Mouse (Mus musculus) urinary bladder, postnatal 4 days (tissue): ENCODE results near the gene Acot13.
"Not testable (repeated sequence)": the region's sequence is repeated elsewhere in the genome, so short reads cannot be mapped to it uniquely, and the experiment has no call there.

Source experiments
- DNase-seq, 2 experiments: peaks; one replicate each; pipeline ENCODE4 v3.0.0; 2021 to 2022; ENCODE audit warnings: low spot score in 2 of 2

Acot13 gene

DNA sequence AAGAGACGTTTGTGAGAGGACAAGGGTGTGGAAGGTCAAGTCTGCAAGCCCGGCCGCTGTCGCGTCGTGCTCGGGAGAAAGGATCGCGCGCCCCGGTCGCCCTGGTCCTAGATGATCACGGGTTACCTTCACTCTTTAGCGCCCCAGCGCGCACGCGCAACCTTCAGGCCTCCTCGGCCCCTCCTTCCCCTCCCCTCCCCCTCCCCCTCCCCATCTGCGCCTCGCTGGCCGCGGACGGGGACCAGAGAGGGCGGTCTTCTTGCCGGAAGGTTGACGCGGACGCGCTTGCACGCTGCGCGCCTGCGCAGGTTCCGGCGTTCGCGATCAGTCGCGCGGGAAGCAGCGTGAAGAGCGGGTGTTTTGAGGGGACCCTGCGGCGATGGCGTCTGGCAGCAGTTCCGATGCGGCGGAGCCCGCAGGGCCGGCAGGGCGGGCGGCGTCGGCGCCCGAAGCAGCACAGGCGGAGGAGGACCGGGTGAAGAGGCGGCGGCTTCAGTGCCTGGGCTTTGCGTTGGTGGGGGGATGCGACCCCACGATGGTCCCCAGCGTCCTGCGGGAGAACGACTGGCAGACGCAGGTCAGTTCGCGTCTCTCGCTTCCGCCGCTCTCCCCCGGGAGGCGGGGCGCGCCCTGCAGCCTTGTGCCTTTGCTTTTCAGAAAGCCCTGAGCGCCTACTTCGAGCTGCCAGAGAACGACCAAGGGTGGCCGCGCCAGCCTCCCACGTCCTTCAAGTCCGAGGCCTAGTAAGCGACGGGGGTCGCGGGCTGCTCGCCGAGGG, at the start of gene Acot13, which contains the start of gene Tdp2:
Gene Acot13, minus strand, starts transcription at position 188 of the 778 bp plus-strand sequence.
Gene Tdp2, plus strand, starts transcription at position 327 of the 778 bp plus-strand sequence.
- DNase-seq: peak; percentile 92 to 95

DNA sequence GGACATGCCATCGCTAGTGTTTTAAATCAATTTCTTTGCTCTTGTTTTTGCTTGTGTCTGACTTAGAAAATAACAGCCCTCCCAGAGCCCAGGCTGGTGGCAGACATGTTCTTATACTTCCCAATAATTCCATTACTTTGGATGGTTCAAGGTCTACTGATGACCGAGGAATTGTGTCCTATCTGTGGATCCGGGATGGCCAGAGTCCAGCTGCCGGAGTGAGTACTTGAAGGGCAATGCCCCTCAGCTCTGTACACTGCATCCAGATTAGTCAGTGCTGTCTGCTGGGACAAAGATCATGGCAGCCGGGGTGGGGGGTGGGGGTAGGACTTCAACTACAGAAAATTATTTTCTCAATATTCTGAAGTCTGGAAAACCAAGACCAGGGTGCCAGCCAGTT, 49.4 kb upstream of the Acot13 start:
- no peak for DNase-seq

DNA sequence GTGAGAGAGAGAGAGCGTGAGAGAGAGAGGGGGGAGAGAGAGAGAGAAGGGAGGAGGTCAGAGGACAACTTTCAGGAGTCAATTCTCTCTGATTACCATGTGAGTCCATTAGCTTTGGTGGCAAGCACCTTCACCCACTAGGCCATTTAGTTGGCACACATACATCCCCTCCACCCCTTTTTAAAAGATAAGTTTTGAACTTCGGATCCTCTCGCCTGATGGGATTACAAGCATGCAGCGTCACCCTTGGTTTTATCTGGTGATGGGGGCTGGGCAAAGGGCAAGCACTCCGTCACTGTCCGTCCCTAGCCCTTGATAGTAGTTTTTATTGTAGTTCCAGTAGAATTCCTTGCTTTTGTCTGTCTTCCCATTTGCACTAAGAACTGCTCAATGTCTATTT, 48.9 kb upstream of the Acot13 start:
- DNase-seq: no peak

DNA sequence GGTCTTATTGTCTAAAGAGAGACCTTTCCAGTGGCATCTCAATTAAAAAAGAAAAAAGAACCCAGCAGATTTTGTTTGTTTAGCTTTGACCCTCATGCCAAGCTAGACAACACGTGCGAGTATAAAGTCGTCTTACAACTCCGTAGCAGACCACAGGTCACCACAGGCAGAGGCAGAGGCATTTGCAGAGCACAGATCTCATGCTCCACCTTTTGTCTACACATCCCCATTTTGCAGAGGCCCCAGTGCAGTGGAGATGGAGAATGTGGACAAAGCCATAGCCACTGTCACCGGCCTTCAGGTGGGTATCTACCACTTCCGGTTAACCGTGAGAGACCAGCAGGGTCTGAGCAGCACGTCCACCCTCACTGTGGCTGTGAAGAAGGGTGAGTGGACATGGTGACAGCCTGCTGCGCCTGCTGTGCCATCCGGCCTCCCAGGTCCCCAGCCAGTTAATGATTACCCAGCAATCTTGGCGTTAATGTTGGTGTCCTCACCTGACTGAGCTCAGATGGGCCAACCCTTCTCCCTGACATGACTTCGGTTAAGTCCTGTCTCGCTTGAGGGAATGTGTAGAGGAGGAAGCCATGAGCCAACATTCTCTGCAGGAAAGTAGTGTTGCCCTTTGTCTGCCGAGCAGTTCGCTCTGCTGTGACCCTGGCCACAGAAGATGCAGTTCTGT, 48.2 kb upstream of the Acot13 start:
- DNase-seq: no peak

DNA sequence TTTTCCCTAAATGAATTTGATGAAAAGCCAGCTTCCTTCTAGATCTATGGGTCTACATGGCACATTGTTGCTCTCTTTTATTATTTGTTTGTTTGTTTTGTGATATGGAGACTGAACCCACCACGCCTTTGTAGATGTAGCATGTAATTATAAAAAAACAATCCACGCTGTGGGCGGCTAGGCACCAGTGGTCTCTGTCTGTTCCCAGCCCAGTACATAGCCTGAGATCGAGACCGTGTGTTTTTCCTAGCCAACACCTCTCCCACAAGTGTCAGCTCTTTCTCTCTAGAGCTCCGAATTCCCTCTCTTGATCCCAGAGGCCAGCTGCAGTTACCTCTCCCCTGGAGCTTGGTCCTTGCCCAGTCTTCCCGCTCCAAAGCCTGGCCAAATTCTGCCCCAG, 36.9 kb upstream of the Acot13 start:
- no peak for DNase-seq

DNA sequence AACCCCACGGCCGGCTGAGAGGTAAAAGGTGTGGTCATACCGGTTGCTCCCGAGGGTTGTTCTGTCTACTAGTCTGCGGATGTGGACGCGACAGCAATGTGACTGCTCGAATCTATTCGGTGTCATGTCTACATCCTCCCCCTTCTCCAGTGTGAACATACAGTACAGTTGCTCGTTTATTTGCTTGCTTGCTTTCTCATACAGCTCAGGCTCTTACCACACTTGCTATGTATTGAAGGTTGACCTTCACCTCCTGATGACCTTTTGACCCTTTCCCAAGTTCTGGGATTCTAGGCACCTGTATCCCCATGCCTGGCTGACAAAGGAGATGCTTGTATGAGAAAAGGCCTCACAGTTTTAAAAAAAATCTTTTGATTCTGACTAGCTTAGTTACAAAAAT, 36.4 kb upstream of the Acot13 start:
- DNase-seq: no peak

DNA sequence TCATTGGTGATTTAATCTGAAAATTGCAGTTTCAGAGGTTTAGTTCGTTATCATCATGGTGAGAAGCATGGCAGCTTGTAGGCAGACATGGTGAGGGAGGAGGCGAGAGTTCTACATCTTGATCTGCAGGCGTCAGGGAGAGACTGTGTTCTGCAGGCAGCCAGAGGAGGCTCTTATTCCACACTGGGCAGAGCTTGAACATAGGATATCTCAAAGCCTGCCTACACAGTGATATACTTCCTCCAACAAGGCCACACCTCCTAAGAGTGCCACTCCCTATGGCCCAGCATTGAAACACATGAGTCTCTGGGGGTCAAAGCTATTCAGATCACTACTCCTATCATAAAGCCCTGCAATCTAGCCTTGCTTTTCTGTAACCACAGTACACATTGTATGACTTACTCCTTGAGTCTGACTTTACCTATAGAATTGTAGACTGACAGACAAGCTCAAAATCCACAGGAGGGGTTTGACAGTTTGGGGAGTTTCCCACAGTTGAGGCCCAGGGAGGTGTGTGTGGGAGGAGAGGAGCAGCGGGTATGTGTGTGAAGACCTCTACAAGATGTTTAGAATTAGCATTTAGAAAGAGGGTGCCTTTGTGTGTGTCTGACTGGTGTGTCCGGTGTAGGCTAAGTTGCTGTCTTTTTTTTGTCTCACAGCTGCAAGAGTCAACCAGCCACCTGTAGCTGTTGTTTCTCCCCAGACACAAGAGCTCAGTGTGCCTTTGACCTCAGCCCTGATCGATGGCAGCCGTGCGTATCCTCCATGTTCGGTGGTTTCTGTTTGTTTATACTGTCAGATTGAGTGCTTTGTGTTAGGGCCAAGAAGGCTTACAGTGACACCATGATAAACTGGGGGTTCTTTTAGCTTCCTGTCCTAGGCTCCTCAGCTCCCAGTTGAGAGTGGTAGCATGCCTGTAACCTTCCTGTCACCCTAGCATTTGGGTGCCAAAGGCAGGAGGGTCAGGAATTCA, 35.4 kb upstream of the Acot13 start:
- DNase-seq: no peak

DNA sequence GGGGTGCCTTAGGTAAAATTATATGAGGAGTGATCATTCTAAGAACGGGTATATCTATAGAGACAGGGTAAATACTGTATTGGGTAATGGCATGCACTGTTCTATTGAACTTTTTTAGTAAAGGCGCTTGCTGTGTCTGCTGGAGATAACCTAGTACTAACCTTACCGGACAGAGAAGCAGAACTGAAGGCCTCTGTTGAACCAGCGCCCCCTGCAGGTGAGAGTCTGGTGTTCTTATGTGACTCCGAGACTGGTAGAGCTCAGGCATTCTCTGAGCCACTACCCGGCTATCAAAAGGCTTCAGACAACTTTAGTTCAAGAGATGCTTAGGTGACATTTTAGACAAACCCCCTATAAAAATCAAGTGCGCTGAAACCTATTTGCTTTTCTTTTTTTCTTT, 31.2 kb upstream of the Acot13 start:
- DNase-seq: no peak

DNA sequence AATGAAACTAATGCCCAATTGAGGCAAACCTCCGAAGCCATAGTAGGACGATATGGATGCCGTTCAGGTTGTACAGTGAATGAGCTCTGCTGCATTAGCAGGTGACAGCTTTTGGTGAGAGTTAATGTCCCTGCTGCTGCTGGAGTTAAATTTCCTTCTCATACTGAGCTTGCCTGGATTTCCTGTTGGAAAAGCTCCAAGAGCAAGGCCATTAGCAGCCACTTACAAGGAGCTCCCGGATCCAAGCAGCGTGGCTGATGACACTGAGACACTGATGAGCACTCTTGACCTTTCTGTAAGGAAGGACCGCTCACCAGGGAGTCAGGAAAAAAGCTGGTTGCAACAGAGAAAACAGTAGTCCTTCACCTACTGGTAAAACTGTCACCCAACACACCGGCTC, 30.7 kb upstream of the Acot13 start:
- DNase-seq: no peak

DNA sequence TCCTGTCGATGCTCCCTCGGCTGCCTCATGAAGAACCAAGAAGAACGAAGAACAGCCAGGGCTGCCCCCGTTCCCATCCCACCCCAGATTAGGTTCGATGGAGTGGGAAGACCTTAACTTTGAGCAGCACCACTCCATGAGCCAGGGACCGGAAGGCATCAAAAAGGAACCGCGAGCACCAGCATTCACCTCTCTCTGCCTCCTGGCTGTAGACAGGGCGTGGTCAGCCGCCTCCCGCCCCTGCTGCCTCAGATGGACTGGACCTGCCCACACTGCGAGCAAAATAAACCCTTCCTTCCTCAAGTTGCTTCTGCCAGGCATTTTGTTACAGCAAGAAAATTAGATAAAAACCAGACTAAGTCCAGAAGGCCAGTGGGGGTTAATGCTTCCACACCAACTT, 29.7 kb upstream of the Acot13 start:
- DNase-seq: no peak

DNA sequence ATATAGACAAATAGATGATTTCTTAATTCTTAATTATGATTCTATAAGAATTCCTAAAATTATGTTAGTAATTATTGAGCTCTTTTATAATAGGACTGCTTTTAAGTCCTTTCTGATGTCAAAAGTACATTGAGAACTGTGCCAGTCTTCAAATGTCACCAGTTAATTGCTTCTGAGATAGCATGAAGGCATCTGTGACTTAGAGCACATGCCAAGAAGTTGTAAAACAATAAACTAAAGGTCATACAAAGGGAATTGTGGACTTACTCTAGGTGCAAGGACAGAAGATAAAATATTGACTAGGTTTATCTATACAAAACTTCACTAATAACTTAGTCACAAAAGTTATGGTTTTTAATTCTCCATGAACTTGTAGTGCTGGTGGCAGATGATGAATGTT, 27.8 kb upstream of the Acot13 start:
- DNase-seq: no peak

DNA sequence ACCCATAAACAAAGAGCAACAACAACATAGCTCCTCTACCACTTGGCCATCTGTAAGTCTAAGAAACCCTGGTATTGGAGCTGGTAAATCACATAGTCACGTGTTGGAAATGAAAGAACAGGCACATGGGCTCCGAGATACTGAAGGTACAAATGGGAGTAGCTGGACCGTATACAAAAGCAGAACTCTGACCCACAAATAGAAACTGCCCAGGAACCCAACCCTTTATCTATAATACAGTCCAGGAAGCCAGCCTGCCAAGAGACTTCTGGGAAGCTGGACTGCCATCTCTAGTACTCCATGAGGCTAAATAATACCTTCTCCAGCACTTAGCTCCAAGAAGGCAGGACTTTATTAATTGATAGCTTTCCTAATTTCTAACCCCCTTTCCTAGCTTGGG, 21.2 kb upstream of the Acot13 start:
- no peak for DNase-seq

DNA sequence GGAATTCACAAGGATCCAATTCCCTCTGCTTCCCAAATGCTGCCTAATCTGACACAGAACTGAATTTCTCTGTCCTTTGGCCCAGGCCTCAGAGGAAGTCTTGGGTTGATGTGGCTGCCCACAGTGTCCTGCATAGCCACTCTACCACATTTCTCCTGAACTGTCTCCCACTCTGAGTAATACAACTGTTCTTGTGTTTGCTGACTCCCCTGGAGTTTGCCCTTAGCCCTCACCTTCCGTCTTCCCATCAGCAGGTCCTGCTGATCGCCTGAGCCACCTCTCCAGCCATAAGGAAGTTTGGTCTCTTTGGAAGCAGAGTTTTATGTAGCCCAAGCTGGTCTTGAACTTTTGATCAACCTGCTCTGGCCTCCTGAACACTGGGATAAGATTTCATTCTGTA, 20.6 kb upstream of the Acot13 start:
- no peak for DNase-seq

DNA sequence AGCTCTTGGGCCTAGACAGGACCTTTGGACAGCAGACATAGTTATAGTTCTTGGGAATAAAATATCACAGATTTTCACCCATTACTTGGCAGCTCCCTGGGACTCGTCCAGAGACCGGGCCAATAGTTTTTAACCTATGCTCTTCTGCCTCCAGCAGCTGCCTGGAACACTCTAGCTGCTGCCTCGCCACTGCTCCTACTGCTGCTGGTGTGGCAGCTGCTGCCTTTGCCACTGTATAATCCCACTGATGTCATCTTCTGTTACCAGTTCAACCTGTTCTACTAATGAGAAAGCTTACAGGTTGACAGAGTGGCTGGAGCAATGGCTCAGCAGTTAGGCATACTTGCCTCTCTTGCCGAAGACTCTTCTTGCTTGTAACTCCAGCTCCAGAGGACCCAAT, 18.0 kb upstream of the Acot13 start:
- DNase-seq: no peak

DNA sequence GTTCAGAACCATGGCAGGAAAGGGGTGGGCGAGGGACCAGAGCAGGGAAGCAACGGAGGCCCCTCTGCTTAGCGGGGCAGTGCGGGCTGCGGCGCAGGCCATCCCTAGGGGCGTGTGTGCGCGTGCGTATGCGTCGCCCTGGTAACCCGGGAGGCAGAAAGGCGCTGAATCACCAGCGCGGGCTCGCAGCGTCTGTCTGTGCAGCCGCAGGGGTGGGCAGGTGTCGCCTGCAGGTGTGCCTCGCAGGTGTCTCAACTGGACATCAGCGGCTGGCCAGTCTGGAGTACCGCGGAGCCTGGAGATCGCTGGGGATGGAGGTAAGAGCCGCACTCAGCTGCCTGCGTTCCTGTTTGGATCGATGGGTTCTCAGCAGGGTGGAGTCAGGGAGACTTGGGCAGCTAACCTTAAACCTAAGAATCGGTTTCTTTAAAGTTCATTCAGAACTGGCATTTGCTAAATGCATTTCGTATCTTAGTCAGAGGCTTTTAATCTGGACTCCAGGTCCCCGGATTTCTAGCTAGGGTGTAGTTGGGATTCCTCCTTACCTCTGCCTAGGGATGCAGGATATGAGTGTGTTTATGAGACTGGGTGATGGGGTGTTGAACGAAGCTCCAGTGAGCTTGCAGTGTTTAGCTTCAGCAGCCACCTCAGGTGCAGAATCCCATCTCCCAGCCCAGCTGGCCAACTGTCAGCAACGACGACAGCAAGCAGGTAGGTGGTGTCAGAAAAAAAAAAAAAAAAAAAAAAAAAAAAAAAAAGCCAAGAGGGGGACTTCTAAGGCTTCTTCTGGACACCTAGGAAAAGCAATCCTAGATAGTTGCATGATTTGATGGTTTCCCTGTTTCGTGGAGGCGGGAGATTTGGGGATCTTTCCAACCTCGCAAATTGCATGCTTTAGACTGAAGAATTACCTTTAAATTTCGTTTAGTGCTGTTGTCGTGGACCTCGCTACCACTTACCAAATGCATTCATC, 13.9 kb upstream of the Acot13 start, which contains the start of gene D130043K22Rik:
Gene D130043K22Rik, plus strand, starts transcription at position 153 of the 973 bp plus-strand sequence.
- no peak for DNase-seq

DNA sequence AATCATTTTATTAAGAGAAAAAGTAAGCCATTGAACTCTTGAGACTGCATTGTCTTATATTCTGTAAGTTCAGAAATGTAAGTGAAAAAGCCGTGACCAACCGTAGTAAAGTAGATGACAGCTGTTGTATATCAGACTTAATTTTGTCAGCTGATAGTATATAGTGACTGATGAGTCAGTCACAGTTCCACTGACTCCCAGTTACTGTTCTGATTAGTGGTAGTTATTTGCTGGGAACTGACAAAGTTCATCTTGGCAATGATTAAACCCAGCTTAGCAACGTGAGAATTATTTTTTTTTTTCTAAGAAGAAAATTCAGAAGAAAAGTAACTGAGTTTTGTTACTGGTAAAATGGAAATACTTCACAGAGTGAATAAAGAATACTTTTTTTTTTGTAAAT, 10.4 kb upstream of the Acot13 start:
- no peak for DNase-seq

DNA sequence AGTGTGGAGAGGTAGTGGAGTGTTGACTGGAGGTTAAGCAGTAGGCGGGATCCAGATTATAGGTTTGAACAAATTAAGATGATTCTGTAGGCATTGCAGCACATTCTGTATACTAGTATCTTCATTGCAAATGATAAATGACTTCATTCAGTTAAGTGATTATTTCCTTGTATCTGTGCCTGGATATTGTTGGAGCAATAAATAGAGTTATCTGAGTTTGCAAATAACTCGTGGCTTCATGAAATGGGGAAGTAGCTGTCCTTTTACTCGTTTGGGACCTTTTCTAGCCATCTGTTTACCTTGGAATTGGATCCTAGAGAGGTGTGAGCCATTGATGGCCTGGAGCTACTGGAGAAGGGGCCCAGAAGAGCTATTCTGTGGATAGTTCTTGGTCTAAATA, 8.5 kb upstream of the Acot13 start:
- DNase-seq: no peak

DNA sequence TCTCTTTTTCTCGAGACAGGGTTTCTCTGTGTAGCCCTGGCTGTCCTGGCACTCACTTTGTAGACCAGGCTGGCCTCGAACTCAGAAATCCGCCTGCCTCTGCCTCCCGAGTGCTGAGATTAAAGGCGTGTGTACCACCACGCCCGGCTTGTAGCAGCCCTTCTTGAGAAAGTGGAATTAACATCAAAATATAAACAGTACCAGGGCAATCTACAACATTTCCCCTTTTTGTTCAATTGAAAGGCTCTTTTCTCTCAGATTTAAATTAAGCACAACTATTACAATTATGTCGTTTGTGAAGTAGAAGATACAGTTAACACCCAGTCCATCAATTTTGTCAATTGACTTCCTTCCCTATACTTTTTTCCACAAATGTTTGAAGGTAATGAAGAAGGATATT, 6.4 kb upstream of the Acot13 start:
- not testable (repeated sequence) for DNase-seq

DNA sequence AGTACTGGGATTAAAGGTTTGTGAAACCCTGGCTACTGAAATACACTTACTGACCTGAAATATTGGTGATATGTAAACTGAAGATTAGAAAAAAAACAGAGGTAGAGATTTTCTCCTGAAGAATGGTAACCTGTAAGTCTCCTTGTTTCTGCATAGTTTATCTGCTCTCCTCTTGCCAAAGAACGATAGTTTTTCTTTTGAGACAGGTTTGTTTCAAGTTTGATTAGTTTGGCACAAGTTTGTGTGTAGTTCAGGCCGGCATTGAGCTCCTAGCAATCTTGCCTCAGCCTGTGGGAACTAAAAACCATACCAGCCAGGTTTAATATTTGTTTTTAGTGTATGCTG, 1.4 kb upstream of the Acot13 start:
- DNase-seq: no peak

DNA sequence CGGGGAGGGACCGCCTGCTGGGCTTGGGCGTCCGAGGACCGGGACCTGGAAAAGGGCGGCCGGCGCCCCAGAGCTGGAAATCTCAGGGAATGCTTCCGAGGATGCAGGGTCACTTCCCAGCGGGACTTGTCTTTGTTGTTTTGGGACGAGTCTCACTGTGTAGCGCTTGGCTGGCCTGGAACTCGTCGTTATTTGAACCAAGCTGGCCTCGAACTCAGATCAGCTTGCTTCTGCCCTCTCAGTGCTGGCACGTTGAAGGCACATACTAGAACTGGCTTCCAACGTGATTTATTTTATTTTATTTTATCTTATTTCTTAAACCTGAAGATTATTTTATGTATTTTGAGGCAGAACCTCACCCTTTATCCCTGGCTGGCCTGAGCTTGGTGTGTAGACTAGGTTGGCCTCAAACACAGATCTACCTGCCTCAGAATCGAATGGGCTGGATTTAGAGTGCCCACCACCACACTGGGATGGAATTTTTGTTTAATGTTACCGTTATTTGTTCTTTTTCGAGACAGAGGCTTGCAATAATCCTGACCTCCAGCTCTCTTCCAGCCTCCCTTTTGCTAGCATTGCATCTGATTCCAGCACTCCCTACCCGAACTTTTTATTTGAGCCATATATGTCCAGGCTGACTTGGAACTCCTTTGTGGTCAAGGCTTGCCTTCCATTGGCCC, 931 bp upstream of the Acot13 start:
- DNase-seq: no peak
